Mouse (Mus musculus): Measurements from ENCODE around the gene Uchl5.

Gene Uchl5

DNA sequence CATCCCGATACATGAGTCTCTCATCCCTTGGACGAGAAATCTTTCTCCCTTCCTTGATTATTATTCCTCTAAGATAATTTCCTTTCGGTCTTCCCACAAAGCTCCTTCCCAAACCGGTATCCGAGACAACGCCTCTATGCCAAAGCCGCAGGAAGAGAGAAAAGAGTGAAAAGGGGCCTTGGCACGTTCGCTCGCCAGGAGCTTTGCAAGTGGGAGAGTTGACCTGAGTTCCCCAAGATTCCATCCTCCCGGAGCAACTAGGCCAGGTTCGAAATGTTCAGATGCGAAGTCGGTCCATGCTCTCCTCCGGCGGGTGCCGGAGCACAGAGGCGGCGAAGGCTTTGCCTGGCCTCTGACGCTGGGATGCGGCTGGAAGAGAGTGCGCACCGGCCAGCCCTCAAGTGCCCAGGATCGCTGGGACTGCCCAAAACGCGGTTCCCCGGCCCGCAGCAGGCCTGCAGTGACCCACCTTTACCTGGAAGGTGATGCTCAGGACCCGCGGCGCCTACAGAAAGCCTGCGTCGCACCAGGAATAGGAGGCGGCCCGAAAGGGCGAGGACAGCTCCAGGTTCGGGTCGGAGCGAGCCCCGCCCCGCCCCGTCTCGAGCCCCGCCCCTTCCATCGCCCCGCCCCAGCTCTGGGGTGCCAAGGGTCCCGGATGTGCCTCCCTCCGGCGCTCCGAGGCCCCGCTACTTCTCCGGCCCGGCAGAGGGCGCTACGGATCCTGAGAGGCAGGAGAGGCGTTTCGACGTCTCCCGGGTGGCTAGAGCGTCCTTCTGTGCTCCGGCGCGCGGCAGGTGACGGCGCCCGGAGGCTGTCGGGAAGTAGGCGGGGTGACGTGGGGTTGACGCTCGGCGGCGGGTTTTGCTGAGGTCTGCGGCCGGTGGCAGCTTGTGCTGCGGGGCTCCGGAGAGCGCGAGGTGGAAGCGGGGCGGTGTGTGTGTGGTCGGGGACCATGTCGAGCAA, at the start of gene Uchl5, which contains the start of gene Trove2:
Gene Uchl5, plus strand, starts transcription at position 827 of the 966 bp plus-strand sequence.
Gene Trove2, minus strand, starts transcription at position 623 of the 966 bp plus-strand sequence.
- DNase-seq (ENCODE audit: low read depth, low spot score): peak; percentile 98

DNA sequence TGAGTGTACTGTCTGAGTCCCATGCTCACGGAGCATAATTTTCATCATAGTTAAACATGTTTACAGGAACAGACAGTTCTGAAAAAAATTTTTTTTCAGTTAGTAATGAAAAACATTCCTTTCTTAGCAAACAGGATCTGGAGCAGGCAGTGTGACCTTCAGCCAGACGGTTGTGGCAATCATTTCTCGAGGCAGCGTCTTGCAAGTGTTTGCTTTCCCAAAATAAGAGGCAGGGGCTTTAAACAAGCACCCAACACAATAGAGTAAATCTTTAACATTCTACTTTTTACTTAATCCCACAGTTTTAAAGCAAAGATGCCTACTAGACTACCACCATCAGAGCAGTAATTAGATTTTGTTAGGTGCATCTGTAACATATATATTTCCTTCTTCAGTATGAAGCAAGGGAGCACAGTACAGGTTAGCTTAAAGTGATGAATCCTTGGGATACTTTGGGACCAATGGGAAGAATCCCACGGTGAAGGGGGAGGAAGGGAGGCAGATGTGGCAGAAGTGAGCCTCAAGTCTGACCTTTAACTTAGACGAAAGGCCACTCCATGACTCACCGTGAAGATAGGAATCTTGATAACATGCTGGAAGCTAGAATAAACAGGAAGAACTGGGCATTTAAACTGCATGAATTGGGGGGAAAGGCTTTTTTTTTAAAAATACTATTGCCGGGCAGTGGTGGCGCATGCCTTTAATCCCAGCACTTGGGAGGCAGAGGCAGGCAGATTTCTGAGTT, 49.2 kb upstream of the Uchl5 start:
- no peak for DNase-seq (ENCODE audit: low read depth, low spot score)

DNA sequence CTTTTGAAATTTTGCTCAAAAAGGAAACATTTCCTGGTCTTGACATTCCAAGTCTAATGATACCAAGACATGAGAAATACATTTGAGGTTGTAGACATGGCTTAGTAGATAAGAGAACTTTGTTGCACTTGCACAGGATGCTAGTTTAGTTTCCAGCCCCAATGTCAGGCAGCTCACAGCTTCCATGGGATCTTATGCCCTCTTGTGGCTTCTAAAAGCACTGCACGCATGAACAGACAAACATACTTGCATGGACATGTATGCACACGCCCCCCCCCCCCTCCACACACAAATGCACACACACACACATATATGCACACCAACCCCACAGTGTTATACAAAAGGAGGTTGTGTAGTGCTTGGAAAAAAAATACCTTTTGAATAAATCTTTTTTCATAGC, 46.2 kb upstream of the Uchl5 start:
- DNase-seq (ENCODE audit: low read depth, low spot score): no peak

DNA sequence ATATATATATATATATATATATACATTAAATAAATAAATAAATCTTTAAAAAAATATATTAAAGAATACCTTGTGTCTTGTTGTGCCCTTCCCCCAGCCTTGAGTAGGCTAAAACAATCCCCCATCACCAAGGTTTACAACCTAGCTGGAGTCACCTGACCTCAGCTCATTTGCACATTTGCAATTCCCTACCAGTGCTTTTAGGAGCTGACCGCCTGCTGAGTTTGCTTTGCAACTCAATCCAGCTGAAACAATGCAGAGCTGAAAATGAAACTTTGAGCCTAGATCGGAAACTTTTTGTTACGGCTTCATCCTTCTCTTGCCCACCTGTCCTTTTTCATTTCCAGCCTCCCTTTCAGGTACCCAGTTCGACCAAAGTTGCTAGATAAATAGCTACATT, 45.4 kb upstream of the Uchl5 start:
- no peak for DNase-seq (ENCODE audit: low read depth, low spot score)

DNA sequence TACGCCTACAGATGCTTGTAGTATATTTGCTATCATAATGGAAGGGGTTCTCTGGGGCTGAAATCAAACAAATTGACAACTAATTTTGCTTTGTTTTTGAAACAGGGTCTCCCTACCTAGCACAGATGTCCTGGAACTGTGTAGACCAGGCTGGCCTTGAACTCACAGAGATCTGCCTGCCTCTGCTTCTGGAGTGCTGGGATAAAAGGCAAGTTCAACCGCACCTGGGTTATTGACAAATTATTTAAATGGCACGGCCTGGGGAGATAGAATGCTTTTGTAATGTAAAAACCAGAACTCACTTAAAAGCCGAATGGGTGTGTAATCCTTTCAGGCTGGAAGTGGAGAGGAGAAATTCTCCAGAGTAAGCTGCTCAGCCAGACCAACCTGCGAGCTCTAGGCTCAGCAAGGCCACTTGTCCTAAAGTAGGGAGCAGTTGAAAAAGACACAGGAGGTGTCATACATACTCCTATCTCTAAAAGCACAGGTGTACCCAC, 43.1 kb upstream of the Uchl5 start:
- no peak for DNase-seq (ENCODE audit: low read depth, low spot score)

DNA sequence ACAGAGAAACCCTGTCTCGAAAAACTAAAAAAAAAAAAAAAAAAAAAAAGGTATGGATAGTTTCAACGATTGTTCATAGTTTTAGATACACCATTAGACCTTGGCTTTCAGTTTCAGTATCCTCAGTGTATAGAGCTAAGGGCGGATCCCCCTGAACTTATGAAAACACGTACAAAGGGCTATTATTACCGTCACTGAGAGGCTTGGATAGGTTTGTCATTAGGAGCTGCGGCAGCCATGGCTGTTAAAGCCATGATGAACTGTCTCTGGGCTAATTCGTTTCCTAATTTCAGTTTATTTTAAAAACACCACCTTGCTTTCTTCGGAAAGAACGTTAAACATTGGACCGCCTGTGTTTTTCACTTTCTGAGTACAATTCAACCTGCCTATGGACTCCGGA, 38.3 kb upstream of the Uchl5 start:
- peak; percentile 2 for DNase-seq (ENCODE audit: low read depth, low spot score)

DNA sequence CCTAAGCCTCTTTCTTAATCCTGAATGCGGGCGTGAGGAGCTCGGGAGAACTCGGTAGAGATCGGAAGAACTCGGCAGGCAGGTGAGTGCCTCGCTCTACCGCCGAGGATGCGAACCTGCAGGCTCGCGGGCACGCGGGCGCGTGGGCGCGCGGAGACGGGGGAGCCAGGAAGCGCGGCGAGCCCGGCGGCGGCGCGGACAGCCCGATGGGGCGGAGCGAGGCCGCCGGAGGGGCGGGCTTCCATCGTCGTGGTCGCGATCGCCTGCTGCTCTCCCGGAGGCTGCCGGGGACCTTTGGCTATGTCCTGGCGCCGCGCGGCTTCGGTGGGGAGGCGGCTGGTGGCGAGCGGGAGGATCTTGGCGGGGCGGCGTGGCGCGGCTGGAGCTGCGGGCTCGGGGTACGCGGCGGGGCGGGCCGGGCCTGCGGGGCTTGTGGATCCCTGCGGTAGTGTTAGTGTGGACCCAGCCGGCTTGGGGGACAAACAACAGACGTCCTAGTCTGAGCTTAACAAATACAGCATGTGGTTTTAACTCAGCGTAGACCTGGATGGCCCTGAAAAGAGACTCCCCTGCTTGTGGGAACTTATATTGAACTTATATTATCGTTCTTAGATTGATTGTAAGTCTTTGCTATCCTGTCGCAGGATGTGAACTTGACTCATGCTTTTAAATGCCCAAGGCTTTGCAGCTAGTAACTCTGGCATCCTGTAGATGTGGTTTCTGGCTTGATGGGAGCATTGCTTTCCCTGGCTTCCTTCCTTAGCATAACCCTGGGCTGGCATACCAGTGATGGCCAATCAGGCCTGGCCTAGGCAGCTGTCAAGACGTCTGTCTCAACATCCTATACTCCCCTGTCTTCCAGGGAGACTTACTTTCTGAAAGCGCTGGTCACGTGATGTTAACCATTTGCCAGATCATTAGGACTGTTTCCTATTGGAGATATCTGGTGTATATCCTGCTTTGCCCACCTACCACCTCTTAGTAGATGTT, 37.4 kb upstream of the Uchl5 start:
- DNase-seq (ENCODE audit: low read depth, low spot score): peak; percentile 80

DNA sequence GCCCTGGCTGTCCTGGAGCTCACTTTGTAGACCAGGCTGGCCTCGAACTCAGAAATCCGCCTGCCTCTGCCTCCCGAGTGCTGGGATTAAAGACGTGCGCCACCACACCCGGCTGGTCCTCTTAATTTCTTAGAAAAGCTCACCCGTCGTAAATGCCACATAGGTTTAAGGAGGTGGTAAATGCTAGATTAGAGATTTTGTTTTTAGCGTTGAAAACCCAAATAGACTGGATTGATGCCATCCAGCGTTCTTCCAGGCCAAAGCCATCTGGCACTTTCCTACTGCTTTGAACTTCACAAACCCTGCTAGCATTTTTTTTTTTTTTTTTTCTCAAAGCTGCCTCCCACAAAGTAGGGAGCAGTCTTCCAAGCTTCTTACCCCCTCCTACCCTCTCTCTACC, 36.5 kb upstream of the Uchl5 start:
- DNase-seq (ENCODE audit: low read depth, low spot score): no peak

DNA sequence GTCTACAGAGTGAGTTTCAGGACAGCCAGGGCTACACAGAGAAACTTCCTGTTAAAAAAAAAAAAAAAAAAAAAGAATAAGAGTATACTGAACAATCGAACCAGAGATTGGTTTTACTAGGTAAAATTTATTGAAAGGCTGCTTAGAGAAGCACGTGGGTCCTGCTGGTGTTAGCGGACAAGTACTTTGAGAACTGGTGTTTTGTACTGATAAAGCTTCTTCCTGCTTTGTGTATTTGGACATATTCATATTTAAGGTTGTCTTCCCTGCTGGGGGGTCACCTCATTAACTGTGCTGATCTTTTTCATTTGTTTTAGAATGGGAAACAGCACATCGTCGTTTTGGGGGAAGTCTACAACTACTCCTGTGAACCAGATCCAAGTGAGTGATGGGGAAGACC, 35.7 kb upstream of the Uchl5 start:
- DNase-seq (ENCODE audit: low read depth, low spot score): no peak

DNA sequence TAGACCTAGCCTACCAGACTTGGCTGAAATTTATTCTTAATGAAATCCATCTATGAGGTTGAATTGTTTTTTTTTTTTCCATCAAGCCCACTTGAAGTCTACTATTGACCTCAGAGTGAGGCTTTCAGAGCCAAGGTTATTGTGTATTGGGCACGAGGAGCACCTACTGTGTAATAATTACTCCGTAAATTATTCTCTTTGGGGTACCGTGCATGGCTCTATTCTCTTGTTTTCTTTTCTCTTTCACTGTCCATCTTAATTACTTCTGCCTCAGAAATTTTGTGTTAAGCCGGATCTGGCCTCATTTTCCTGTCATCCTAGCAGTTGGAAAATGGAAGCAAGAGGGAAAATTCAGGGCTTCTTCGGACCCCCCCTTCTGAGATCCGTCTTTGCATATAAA, 34.9 kb upstream of the Uchl5 start:
- DNase-seq (ENCODE audit: low read depth, low spot score): no peak

DNA sequence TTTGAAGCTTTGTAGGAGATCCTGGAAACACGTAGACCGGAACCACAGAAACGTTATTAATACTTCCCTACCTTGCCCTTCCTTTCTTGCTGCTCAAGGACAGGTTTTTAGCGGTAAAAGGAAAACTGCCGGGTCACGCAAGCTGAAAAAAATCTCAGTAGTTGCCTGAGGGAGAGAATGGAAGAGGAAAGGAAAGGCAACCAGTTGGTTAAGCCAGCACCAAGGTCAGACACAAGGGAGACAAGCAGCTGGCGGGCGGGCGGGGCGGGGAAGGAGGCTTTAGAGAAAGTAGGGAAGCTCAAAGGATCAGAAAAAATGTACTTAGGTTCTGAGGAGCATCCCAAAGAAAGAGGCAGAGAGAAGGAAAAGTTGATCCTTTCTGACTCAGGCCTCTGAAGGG, 31.2 kb upstream of the Uchl5 start:
- no peak for DNase-seq (ENCODE audit: low read depth, low spot score)

DNA sequence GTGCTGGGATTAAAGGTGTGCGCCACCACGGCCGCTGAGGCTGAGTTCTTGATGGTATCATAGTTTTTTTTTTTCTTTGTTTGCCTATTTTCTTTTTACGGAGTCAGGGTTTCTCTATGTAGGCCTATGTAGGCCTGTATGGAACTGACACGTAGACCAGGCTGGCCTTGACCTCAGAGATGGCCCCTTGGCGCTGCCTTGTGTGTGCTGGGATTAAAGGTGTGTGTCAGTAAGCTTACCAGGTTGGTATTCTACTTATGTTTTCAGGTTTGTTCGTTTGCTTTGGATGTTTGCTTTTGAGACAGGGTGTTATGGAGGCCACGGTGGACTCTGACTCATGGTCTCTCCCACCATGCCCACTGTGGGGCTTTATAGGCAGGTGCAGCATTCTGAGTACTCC, 14.9 kb upstream of the Uchl5 start:
- no peak for DNase-seq (ENCODE audit: low read depth, low spot score)

DNA sequence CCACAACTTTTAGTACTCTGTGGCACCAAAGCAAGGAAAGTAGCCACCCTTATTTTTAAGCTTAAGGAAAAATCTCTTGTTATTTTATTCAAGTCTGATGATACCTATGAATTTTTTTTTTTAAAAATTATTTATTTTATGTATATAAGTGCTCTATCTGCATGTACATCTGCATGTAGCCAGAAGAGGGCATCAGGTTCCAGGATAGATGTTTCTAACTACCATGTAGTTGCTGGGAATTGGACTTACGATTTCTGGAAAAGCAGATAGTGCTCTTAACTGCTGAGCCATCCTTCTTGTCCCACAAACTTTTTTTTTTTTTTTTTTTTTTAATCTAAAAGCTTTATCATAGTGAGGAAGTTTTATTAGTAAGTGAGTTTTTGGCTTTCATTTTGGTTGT, 12.6 kb upstream of the Uchl5 start:
- no peak for DNase-seq (ENCODE audit: low read depth, low spot score)

DNA sequence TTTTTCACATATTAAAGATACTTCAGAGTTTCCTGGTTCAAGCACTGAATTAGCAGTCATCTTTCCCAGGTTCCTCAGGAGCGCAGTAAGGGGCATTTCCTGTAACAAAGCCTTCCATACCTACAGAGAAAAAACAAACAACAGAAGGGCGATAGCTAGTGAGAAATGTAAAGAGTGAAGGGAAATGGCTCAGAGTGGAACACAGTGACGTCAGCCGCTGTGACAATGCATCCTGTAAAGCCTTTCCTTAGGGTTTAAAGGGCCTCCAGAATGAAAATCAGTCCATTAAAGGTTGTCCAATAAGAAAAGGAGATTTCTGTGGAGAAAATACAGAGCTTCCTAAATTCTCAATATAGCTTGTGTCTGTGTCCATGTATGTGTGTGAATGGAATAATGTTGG, 11.3 kb upstream of the Uchl5 start:
- DNase-seq (ENCODE audit: low read depth, low spot score): no peak

DNA sequence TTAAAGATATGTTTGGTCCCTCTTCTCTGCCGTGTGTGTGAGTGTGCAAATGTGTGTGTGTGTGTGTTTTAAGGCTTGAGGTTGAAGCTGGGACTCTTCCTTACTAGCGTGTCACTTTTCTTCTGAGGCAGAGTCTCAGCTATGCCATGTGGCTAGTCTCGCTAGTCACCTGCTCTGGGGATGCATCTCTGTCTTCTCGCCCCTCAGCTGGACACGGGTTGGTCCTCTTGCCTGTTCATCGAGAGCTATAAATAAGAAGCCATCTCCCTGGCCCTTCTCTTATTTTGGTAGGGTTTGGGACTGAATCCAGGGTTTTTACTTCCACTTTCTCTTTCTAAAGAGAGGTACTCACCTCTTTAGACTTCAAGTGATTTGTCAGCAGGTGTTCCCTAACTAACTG, 10.8 kb upstream of the Uchl5 start:
- no peak for DNase-seq (ENCODE audit: low read depth, low spot score)

DNA sequence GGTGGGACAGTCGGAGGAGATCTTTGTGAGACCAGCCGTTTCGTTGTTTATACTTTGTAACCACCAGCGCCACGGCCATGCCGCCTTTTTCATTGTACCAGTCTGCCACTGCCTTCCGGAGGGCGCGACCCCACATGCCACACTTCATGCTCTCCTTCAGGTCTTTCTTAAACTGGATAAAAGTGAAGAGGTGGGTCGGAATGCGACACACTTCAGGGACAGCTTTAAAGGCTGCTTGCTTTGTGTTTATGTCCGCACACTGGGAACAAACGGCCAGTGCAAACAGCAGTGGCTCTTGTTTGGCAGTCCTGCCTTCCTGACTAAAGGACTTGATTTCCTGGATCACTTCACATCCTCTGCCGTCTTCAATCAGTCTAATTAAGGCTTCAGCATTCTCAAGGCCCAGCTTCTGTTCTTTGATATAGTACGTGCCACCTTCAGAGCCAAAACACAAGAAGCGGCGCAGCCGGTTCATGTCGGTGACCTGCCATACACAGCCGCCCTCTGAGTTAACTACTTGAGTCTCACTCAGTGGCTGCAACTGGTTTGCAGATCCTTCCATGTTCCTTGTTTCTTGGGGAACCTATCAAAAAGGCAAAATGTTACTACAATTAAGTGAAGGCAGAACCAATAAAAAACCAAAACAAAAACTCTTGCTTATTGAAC, 6.5 kb upstream of the Uchl5 start:
- no peak for DNase-seq (ENCODE audit: low read depth, low spot score)

DNA sequence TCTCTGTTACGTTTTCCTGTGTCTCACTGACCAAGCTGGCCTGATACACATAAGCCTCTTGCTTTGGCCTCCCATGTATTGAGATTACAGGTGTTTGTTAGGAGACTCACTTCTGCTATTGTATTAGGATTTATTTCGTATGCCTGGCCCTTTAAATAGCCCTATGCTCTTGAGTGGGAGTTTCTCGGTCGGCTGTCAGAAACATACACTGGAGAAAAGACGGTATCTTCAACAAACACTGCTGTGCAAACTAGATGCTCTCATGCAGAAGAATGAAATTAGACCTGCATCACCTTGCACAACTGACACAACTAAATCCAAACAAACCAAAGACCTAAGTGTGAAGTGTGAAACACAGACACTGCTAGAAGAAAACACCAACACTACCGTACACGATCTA, 4.0 kb upstream of the Uchl5 start:
- no peak for DNase-seq (ENCODE audit: low read depth, low spot score)

DNA sequence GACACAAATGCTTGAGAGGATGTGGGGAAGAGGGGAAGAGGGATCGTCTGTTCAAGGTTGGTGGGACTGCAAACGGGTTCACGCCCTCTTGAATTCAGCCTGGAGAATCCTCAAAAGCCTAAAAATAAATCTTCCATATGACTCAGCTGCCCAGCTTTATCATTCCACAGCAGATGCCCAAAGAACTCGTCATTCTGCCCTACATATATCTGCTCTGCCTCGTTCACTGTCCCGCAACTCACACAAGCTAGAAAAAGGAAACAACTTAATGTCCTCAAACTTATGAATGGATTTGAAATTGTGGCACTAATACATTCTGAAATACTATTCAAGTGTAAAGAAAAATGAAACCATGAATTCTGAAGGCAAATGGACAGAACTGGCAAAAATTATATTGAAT, 3.2 kb upstream of the Uchl5 start:
- no peak for DNase-seq (ENCODE audit: low read depth, low spot score)

DNA sequence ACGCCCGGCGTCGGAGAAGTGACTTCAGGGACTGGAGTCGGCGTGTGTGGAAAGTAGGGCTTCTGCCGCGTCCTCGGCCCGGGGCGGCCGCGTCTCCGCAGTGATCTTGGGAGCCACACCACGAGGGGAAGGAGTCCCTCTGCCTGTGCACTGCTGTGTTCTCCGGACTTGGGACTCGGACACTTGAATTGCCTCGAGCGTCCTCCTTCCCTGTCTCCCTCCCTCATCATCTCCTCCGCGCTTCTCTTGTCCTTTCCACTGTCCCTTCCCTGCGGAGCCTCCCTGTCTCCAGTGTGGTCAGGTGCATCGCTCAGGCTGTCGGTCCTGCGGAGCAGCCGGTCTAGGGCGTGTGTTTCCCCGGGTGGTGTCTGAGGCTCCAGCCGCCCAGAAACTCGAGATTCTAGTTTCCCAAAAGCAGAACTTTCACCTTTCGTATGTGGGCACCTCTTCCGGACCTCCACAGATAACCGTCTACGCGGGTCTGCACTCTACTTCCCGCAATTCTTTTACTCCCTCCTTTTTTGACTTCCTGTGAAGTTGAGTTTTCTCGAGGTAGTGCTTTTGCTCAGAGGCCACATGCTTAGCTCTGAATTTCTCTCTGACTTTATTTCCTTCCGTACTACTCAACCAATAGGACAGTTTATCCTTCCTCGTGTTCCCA, 616 bp downstream of the Uchl5 start:
- DNase-seq (ENCODE audit: low read depth, low spot score): no peak

DNA sequence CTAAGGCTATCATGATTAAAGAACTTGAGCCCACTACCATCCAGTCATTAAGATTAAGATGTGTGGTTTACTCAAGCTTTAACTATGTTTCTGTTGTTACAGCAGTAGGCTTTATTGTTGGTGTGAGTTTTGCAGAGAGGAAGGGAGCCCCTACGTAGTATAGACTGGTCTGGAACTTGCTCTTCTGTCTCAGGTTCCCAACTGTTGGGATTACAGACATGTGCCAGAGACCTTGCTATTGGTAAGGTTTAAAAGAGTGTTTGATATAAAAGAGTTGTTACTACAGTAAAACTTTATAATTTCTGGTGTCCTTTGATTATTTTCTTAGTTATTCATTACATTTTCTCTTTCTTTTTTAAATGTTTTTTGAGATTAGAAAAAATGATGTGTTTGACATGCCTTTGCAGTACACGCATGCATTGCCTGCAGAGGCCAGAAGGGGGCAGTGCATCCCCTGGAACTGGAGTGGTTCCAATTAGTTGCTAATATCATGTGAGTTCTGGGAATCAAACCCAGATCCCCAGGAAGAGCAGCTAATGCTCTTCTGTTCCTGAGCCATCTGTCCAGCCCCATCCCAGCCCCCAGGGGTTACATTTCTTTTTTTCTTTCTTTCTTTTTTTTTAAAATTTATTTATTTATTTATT, 11.6 kb downstream of the Uchl5 start:
- DNase-seq (ENCODE audit: low read depth, low spot score): no peak
